Mouse (Mus musculus) heart, postnatal 0 days (tissue): ENCODE measurements around the gene Tbc1d8b. TPM values are rescaled to one million over a fixed set of nuclear protein-coding genes. Genes with fewer than 3 reads are reported as not detected.
A peak's percentile ranks its signal among the peaks of the same experiment; 100 is the strongest.

ENCODE experiments used
- ATAC-seq: fragments of 200-750 bp; cut with Nextera tagmentation; 2 replicates; pipeline ENCODE4 v1.8.0; 2017; ENCODE audit warnings: low read depth, moderate number of reproducible peaks, moderate library complexity; ENCODE audit not compliant: insufficient read depth
- DNase-seq: peaks from one replicate; pipeline ENCODE4 v3.0.0-alpha.2; 2016; ENCODE audit warnings: low spot score
- H3K27ac ChIP-seq: fragments of 300-500 bp; sonication (generic); 2 replicates; pipeline ENCODE4 v1.5.1; 2014; ENCODE audit warnings: low read depth, mild to moderate bottlenecking
- H3K27me3 ChIP-seq: fragments of 300-500 bp; sonication (generic); 2 replicates; pipeline ENCODE4 v1.6.1; 2014; ENCODE audit warnings: low read length, mixed read lengths; ENCODE audit not compliant: control insufficient read depth, insufficient read depth
- H3K36me3 ChIP-seq: fragments of 300-500 bp; sonication (generic); replicated peaks from 2 replicates; pipeline ENCODE4 v1.6.1; 2014; ENCODE audit warnings: low read length, mixed read lengths; ENCODE audit not compliant: control insufficient read depth, insufficient read depth
- H3K4me1 ChIP-seq: fragments of 300-500 bp; sonication (generic); 2 replicates; pipeline ENCODE4 v1.6.1; 2014; ENCODE audit warnings: antibody characterized with exemption; ENCODE audit not compliant: control insufficient read depth, insufficient read depth
- H3K4me2 ChIP-seq: fragments of 300-500 bp; sonication (generic); 2 replicates; pipeline ENCODE4 v1.6.1; 2014; ENCODE audit warnings: low read depth, mild to moderate bottlenecking, low read length, moderate library complexity
- H3K4me3 ChIP-seq: fragments of 300-500 bp; sonication (generic); 2 replicates; pipeline ENCODE4 v1.5.1; 2014; ENCODE audit warnings: low read depth, low read length
- H3K9ac ChIP-seq: fragments of 300-500 bp; sonication (generic); replicated peaks from 2 replicates; pipeline ENCODE4 v1.6.1; 2014; ENCODE audit warnings: low read depth, low read length, mixed read lengths
- H3K9me3 ChIP-seq: fragments of 300-500 bp; sonication (generic); replicated peaks from 2 replicates; pipeline ENCODE4 v1.6.1; 2016; ENCODE audit warnings: low read length; ENCODE audit not compliant: control insufficient read depth
- CTCF ChIP-seq: IDR thresholded peaks from 2 replicates; pipeline ENCODE4 v1.5.1; 2016; ENCODE audit warnings: antibody characterized with exemption, control low read depth, low read depth
- EP300 ChIP-seq: IDR thresholded peaks from 2 replicates; pipeline ENCODE4 v1.6.1; 2016; ENCODE audit warnings: antibody characterized with exemption, low read depth
- WGBS: fragments of 180-500 bp; shearing (Covaris S2); extraction: QIAGEN DNeasy Blood & Tissue Kit; methylation state at CpG from one replicate; pipeline ENCODE4 v1.1.7; 2014; 5-methylcytosine and 5-hydroxymethylcytosine counted together
- polyA plus RNA-seq: library from polyadenylated mRNA; unstranded; fragments of >200 nt; fragmentation: Nextera tagmentation; extraction: Ambion mirVana; gene quantifications from 2 replicates; pipeline ENCODE4 v1.2.1, GENCODE M21; 2015
- total RNA-seq: library from RNA; depleted of rRNA; stranded (reverse); fragments of >200 nt; gene quantifications from 2 replicates; pipeline ENCODE4 v1.2.3, GENCODE M21; 2014; ENCODE audit warnings: low replicate concordance; rRNA removed

The Tbc1d8b gene
- total RNA-seq (2.2 and 13.1 TPM in 2 replicates), polyA plus RNA-seq (1.4 and 1.7 TPM in 2 replicates)

GRCm38 (mm10) chrX:139684775-139685695 lies at the start of gene Tbc1d8b:
Gene Tbc1d8b, plus strand, starts transcription at chrX:139684996.
- H3K9me3 ChIP-seq: no peaks in the 10 kb centered on the region
- DNase-seq (peak; percentile 94), ATAC-seq (peak; percentile 99)
- peak within 1 kb of the TSS; percentile 11; the same call in 1 of the 2 replicates for H3K27ac ChIP-seq
- 13% methylated on average over 43 of the region's 43 CpGs for WGBS
- no peaks in the 10 kb centered on the region for H3K36me3 ChIP-seq
- H3K4me1 ChIP-seq: no peaks in the 10 kb centered on the region
- no peak for TF ChIP-seq EP300
- TF ChIP-seq CTCF: no peak
- no peaks in the 10 kb centered on the region for H3K27me3 ChIP-seq
- peak within 1 kb of the TSS; percentile 61 for H3K9ac ChIP-seq
- H3K4me2 ChIP-seq: peak within 1 kb of the TSS; percentile 72
- H3K4me3 ChIP-seq: peak within 1 kb of the TSS; percentile 66

- Histone ChIP-seq H3K9me3 (no peaks in the 10 kb centered on the region), H3K4me1 (no peaks in the 10 kb centered on the region), H3K27ac (no peak overlapping the region), H3K4me2 (no peak overlapping the region), H3K27me3 (no peaks in the 10 kb centered on the region), H3K4me3 (no peak overlapping the region), H3K9ac (no peak overlapping the region), H3K36me3 (no peaks in the 10 kb centered on the region)
- ATAC-seq (no peak), DNase-seq (no peak)
- TF ChIP-seq CTCF (no peak), EP300 (no peak)
- WGBS: 24% methylated on average over 2 of the region's 2 CpGs
These were observed 45.1 kb upstream of the Tbc1d8b start for GRCm38 (mm10) chrX:139639744-139640143.

GRCm38 (mm10) chrX:139640418-139640817 lies 44.4 kb upstream of the Tbc1d8b start:
- ATAC-seq (no peak), DNase-seq (no peak)
- no peaks in the 10 kb centered on the region for H3K9me3 ChIP-seq
- no peak overlapping the region for H3K4me2 ChIP-seq
- no peak overlapping the region for H3K9ac ChIP-seq
- no peaks in the 10 kb centered on the region for H3K4me1 ChIP-seq
- no peak for TF ChIP-seq CTCF
- no peak for TF ChIP-seq EP300
- no peak overlapping the region for H3K4me3 ChIP-seq
- H3K27ac ChIP-seq: no peak overlapping the region
- H3K36me3 ChIP-seq: no peaks in the 10 kb centered on the region
- no peaks in the 10 kb centered on the region for H3K27me3 ChIP-seq

- 57% methylated on average over 5 of the region's 5 CpGs for WGBS
- no peak for DNase-seq
- Histone ChIP-seq H3K9me3 (no peaks in the 10 kb centered on the region), H3K27ac (no peak overlapping the region), H3K4me3 (no peak overlapping the region), H3K9ac (no peak overlapping the region), H3K36me3 (no peaks in the 10 kb centered on the region), H3K27me3 (no peaks in the 10 kb centered on the region), H3K4me2 (no peak overlapping the region), H3K4me1 (no peaks in the 10 kb centered on the region)
- ATAC-seq: no peak
- TF ChIP-seq CTCF: no peak
- no peak for TF ChIP-seq EP300
These were observed 32.6 kb upstream of the Tbc1d8b start for GRCm38 (mm10) chrX:139652226-139652625.

- Histone ChIP-seq H3K36me3 (no peaks in the 10 kb centered on the region), H3K27me3 (no peaks in the 10 kb centered on the region), H3K9me3 (no peaks in the 10 kb centered on the region), H3K9ac (no peak overlapping the region), H3K27ac (no peak overlapping the region; the same call in 1 of the 2 replicates), H3K4me3 (no peak overlapping the region), H3K4me1 (no peaks in the 10 kb centered on the region), H3K4me2 (no peak overlapping the region)
- WGBS: 36% methylated on average over 3 of the region's 3 CpGs
- ATAC-seq (peak; percentile 49; the same call in 1 of the 2 replicates), DNase-seq (peak; percentile 43)
- TF ChIP-seq CTCF: no peak
- TF ChIP-seq EP300: no peak
These were observed 31.5 kb upstream of the Tbc1d8b start for GRCm38 (mm10) chrX:139653292-139653691.
